In genomic region chr4:74981491-74981890, GRCm38 (mm10) we compare ENCODE assay signal across 29 mouse cellular contexts.
"Had no signal": no experiment of that assay in that cellular context is flagged by ENCODE, and none has a peak within 500 bp of the region (broad histone marks: within the 10 kb centered on the region; RNA-seq: fewer than 3 reads in every experiment).

No protein-coding gene starts in this region.

- DNase-seq: cerebellum, adult 18-20 months; cerebellum, adult 2 months; cerebellum, adult 8-10 months; cerebellum, adult 9-10 months; cerebellum, adult 9-11 months; cerebellum, postnatal 10 days; cerebellum, postnatal 14 days; cerebellum, postnatal 25 days; cerebellum, postnatal 36 days; embryo, embryonic 11 days; forebrain, postnatal 0 days; gastrocnemius, adult 2 months; gastrocnemius, postnatal 10 days; gastrocnemius, postnatal 14 days; gastrocnemius, postnatal 25 days; gastrocnemius, postnatal 36 days; heart, adult 11 months; heart, adult 18-20 months; heart, adult 2 months had no signal

- H3K36me3 ChIP-seq: embryonic facial prominence, embryonic 12.5 days; embryonic facial prominence, embryonic 13.5 days; embryonic facial prominence, embryonic 15.5 days; forebrain, embryonic 10.5 days; forebrain, embryonic 12.5 days; forebrain, embryonic 15.5 days had no signal

- H3K4me3 ChIP-seq: embryonic facial prominence, embryonic 12.5 days; embryonic facial prominence, embryonic 13.5 days; embryonic facial prominence, embryonic 15.5 days; erythroblast, embryonic 14.5 days; forebrain, embryonic 10.5 days; forebrain, embryonic 12.5 days; forebrain, embryonic 13.5 days; forebrain, embryonic 15.5 days; gastrocnemius, adult 2 months; heart, adult 2 months had no signal

- ATAC-seq: forebrain, embryonic 13.5 days; forebrain, embryonic 14.5 days; forebrain, embryonic 15.5 days; forebrain, embryonic 16.5 days; forebrain, postnatal 0 days had no signal

- H3K9me3 ChIP-seq: embryonic facial prominence, embryonic 12.5 days; embryonic facial prominence, embryonic 13.5 days; embryonic facial prominence, embryonic 15.5 days; forebrain, embryonic 10.5 days; forebrain, embryonic 12.5 days; forebrain, embryonic 13.5 days; forebrain, embryonic 15.5 days had no signal

- H3K9ac ChIP-seq: embryonic facial prominence, embryonic 12.5 days; embryonic facial prominence, embryonic 13.5 days; embryonic facial prominence, embryonic 15.5 days; forebrain, embryonic 12.5 days; forebrain, embryonic 13.5 days; forebrain, embryonic 15.5 days; forebrain, postnatal 0 days had no signal

- H3K4me1 ChIP-seq: embryonic facial prominence, embryonic 12.5 days; embryonic facial prominence, embryonic 13.5 days; embryonic facial prominence, embryonic 15.5 days; forebrain, embryonic 10.5 days; forebrain, embryonic 12.5 days; forebrain, embryonic 13.5 days; forebrain, embryonic 15.5 days had no signal

- H3K27ac ChIP-seq: embryonic facial prominence, embryonic 12.5 days; embryonic facial prominence, embryonic 13.5 days; embryonic facial prominence, embryonic 15.5 days; forebrain, embryonic 10.5 days; forebrain, embryonic 12.5 days; forebrain, embryonic 13.5 days; forebrain, embryonic 15.5 days; gastrocnemius, adult 2 months; heart, adult 2 months had no signal

- H3K27me3 ChIP-seq: embryonic facial prominence, embryonic 12.5 days; embryonic facial prominence, embryonic 13.5 days; embryonic facial prominence, embryonic 15.5 days; forebrain, embryonic 12.5 days; forebrain, embryonic 13.5 days; forebrain, embryonic 15.5 days had no signal

- H3K4me2 ChIP-seq: embryonic facial prominence, embryonic 12.5 days; embryonic facial prominence, embryonic 13.5 days; embryonic facial prominence, embryonic 15.5 days; forebrain, embryonic 12.5 days; forebrain, embryonic 13.5 days; forebrain, embryonic 15.5 days had no signal
